ENCODE assay signal across 18 mouse cellular contexts in the genomic region with DNA sequence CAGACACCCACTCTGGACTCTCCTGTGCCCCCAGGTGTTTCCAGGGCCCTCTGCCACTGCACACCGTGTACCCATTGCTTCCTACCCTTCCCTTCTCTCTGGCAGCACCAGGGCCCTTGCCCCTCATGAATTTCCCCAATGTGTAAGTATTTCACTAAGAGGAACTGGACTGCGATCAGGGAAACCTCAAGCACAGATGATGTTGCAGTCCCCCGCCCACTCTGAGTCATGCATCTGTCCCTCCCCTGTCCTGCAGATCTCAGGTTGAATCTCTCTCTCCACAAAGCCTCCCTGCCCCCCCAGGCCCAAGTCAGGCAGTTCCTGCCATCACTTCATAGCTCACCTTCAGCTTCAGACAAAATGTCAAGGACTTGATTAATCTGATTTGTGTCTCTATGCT. TPM values are rescaled to one million over a fixed set of nuclear protein-coding genes. Genes with fewer than 3 reads are reported as not detected.
A peak's percentile ranks its signal among the peaks of the same experiment; 100 is the strongest.
DNase-seq lines count a peak whose midpoint lies in the region; ATAC-seq lines count a peak whose summit lies in the region.
"Had no signal": no experiment of that assay in that cellular context is flagged by ENCODE, and none has a peak within 500 bp of the region (broad histone marks: within the 10 kb centered on the region; RNA-seq: fewer than 3 reads in every experiment).

No protein-coding gene starts in this region.

- DNase-seq in 3134 (ENCODE audit: extremely low read depth, insufficient read length, low spot score) (peak; percentile 20), 3T3-L1 (ENCODE audit: low read depth, low spot score) (peak; percentile 28)
- peak; percentile 72 for DNase-seq in adrenal gland, adult 8-10 months
- DNase-seq in right cerebral cortex, postnatal 10 days (ENCODE audit: low spot score in 2 of 2) = no peak
- DNase-seq in heart, postnatal 10 days = no peak
- DNase-seq in urinary bladder, adult 18-20 months (ENCODE audit: low spot score in 2 of 2) = no peak
- DNase-seq: cerebellum, postnatal 10 days; gastrocnemius, postnatal 25 days; kidney, adult 11 months; kidney, postnatal 10 days; liver, embryonic 13.5 days; right cerebral cortex, adult 18-20 months; thymus, postnatal 36 days had no signal

- peak; percentile 75 to 77 for ATAC-seq in hematopoietic stem cell, adult 5-6 weeks (replicated peaks in 1 of 2; ENCODE audit: insufficient read depth in 1 of 2, low FRiP score in 2 of 2, low TSS enrichment in 1 of 2, low read depth in 1 of 2, poor library complexity in 2 of 2, severe bottlenecking in 2 of 2)
- ATAC-seq: hindbrain, embryonic 16.5 days had no signal

- intact Hi-C loops in heart, postnatal 10 days (cut with DNase I) = no loop called here

RNA-seq across cellular contexts. Expression of gene Gpr55, which starts 16.9 kb away (rescaled TPM):
- total RNA-seq in adrenal gland, adult 8-10 months (2022) = 1 to 10 TPM; 3.1 to 7.8 (median 5.1) TPM
- total RNA-seq in hematopoietic stem cell, adult 5-6 weeks (2017) = 0.13 and 0.20 TPM in 2 replicates
- total RNA-seq in heart, postnatal 10 days (2021) = not detected
- total RNA-seq: gastrocnemius, postnatal 25 days; heart, postnatal 25 days had no signal

RNA-seq across cellular contexts. Expression of gene Spata3, which starts 38.9 kb away (rescaled TPM):
- not detected for total RNA-seq in adrenal gland, adult 8-10 months (2022)
- total RNA-seq in hematopoietic stem cell, adult 5-6 weeks (2017) = not detected in 2 replicates
- not detected for total RNA-seq in heart, postnatal 10 days (2021)
- total RNA-seq: ES-E14; gastrocnemius, postnatal 25 days; heart, postnatal 25 days; neutrophil, adult 5-6 weeks had no signal

RNA-seq across cellular contexts. Expression of gene 4933407L21Rik, which starts 49.4 kb away (rescaled TPM):
- 1 to 10 TPM in 1 of 4 experiments, under 1 TPM in 1, not detected in 2; 0.30 to 1.3 TPM for total RNA-seq in adrenal gland, adult 8-10 months (2022)
- not detected in 2 replicates for total RNA-seq in hematopoietic stem cell, adult 5-6 weeks (2017)
- total RNA-seq in heart, postnatal 10 days (2021) = under 1 TPM in 1 of 2 experiments, not detected in 1; 0.17 TPM
- total RNA-seq: gastrocnemius, postnatal 25 days; heart, postnatal 25 days had no signal

Comparison
In these comparisons a context has a peak if more than half of its experiments do, and no peak if none do; other contexts are left out.
1. DNase-seq: peak in 3134 (single experiment), 3T3-L1 (single experiment) and adrenal gland, adult 8-10 months (single experiment); none in right cerebral cortex, postnatal 10 days (0 of 2), heart, postnatal 10 days (0 of 2) and urinary bladder, adult 18-20 months (0 of 2).